Mouse (Mus musculus) urinary bladder, postnatal 14 days (tissue): ENCODE measurements at regions not wholly inside any gene's neighbourhood (a gene's known extent, or its start where the extent isn't known, plus 50 kb on each side); places are given as distances from the start of the nearest gene placed in this dataset.
"Not testable (repeated sequence)": the region's sequence is repeated elsewhere in the genome, so short reads cannot be mapped to it uniquely, and the experiment has no call there.

Experiments
- DNase-seq: peaks from one replicate; pipeline ENCODE4 v3.0.0; 2021; ENCODE audit warnings: low spot score

DNA sequence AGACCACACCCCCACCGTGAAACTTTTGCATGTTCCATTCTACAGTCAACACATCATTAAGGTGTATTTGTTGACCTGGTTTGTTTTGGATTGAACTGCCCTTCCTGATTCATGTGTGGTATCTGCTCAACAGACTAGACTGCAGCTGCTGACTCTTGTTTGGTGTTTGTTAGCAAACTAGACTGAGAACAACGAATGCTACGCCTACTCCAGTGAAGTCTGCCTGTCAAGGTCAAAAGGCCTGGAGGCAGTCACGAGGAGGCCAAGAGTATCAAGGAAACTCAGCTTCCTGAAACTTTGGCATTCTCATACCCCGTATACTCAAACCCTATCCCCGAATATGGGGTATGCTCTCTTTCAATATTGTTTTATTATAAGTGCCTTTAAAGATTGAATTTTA, 194.2 kb upstream of the Spin1 start:
- not testable (repeated sequence) for DNase-seq

DNA sequence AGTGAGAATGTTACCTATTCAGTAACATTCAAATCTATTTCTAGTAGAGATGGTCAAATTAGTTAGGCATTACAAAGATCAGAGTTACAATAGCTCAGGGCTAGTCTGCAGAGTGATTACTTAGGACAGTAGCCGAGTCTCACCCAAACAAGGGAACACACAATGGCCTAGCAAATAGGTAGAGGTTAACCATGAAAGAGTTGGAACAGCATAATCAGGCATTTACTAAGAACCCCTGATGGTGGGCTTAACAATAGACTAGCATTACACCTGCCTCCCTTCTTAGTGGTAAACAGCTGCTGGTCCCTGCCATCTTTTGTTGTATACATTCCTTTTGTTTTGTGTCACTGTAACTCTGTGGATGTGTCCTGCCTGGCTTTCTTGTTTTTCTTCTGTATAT, 193.8 kb upstream of the Spin1 start:
- DNase-seq: no peak

DNA sequence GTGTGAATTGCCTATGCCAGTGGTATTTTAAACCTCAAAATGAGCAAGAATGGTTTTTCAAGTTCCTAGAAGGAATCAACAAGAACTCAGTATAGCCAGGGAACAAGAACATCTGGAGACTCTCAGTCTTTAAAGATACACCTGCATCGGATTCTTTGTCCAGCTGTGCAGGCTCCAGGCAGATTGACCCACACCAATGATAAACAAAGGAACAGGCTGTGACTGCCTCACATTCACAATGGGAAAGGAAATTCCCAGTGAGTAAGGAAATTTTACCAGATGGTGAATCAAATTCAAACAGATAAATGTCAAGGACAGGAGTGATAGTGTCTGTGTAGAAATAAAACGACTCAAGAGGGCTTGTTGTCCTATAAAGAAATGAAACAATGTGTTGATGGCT, 187.9 kb upstream of the Spin1 start:
- DNase-seq: not testable (repeated sequence)

DNA sequence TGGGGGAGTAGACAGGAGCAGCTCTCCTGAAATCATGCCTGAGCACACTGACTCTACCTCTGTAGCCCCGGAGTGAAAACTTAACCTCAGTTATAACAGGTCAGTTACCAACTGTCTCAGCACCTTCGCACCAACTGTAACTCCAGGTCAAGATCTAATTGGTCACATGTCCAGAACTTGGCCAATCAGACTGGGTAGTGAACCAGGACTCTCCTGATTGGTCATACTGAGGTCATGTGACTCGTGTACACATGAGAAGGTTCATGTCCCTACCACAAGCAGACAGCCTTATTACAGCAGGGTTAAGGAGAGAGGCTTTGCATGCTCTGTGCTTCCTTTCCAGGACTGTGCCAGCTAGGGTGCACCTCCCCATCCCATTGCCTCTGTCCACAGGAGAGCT, 166.7 kb upstream of the Spin1 start:
- DNase-seq: not testable (repeated sequence)

GRCm38 (mm10) chr13:50942561-50942960, 158.1 kb upstream of the Spin1 start:
- no peak for DNase-seq

- DNase-seq: peak; percentile 85
Observed at GRCm38 (mm10) chr13:50949545-50950226, 151.0 kb upstream of the Spin1 start.

GRCm38 (mm10) chr13:50954671-50955070, 146.0 kb upstream of the Spin1 start:
- DNase-seq: no peak

DNA sequence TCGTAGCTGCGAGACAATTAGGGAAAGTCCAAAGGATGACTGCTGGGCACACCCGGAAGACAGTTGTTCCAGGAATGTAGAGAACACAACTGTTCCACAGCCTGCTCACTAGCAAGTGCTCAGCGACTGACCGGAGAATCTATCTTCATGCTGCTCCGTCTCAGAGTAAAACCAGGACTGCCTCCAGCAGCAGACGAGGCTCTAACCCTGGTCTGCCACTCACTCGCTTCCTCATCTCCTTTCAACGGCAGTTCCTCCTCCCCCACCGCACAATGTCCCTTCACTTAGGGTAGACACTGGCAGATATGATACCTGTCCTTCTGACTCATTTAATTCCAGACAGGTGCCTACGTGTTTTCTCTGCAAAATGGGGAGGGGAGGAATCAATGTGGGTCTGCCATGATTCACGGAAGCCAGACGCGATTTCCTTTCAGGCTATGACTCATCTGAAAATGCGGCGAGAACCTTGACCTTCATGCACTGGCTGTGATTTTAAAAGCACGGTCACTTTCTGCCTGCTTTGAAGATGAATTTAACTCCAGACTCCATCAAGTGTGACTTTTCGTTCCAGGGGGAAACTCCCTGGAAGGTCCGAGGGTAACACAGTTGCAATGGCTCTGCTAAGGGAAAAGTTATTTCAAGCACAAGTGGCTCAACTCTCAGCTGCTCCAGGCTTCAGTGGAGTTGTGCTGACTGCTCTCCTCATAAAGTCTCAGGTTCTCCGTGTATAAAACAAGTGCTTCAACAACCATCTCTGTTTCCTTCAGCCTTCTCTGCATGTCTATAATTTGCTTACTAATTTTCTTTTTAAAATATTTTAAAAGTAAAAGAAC, 142.4 kb upstream of the Spin1 start:
- peak; percentile 26 for DNase-seq

- no peak for DNase-seq
Observed at GRCm38 (mm10) chr13:50960909-50961308, 139.8 kb upstream of the Spin1 start.

GRCm38 (mm10) chr13:50964070-50964469, 136.6 kb upstream of the Spin1 start:
- no peak for DNase-seq

DNA sequence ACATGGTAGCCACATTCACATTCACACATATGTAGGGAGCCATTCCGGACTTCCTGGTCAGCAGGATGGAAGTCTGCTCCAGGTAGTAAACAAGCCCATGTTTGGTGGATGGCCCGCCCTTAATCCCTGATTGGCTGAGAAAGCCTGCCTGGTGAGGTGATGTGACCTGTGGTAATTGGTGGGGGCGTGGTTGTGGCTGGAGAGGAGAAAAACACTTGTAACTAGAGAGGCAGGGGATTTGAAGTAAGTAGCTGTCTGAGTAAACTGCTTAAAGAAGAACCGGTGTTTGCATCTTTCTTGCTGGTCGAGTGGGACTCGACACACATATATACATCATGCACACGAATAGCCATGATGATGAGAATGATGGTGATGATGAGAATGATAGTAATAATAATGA, 135.6 kb upstream of the Spin1 start:
- DNase-seq: not testable (repeated sequence)

- no peak for DNase-seq
Observed at GRCm38 (mm10) chr13:50965678-50966077, 135.0 kb upstream of the Spin1 start.

- no peak for DNase-seq
Observed at GRCm38 (mm10) chr13:50966826-50967225, 133.9 kb upstream of the Spin1 start.

DNA sequence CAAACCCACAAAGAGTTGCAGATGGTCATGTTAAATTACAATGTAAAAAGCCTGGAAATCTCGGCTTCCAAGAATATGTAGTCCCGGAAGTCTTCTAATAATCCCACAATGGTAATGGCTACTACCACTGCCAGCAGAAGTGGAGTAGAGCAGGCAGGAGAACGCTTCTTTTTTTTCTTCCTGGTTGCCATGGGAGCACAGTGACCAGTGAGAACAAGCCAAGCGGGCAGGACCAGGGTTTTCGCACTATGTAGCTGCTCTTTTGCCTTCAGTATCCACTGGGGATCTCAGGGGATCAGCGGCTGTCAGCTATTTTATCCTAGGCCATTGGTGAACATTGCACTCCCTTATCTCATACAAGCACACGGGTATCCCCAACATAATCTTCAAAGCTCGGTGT, 127.3 kb upstream of the Spin1 start:
- DNase-seq: no peak

GRCm38 (mm10) chr13:50975306-50975920, 125.3 kb upstream of the Spin1 start:
- no peak for DNase-seq

DNA sequence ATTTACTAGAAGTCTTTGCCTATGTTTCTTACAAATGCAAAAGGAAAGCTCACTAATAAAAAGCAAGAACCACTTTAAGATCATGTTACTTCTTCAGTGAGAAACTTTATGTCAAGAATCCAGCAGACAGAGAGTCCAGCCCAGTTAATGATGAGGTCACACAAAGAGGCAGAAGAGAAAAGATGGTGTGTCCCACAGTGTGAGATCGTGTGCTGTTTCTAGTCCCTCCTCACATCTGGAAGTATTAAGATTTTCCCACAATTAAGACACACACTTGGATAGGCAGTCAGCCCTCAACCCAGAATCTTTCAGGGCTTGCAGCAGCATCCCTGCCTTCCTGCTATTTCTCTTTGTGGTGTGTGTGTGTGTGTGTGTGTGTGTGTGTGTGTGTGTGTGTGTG, 118.7 kb upstream of the Spin1 start:
- no peak for DNase-seq

- no peak for DNase-seq
Observed at GRCm38 (mm10) chr13:50982990-50983389, 117.7 kb upstream of the Spin1 start.

- no peak for DNase-seq
Observed at GRCm38 (mm10) chr13:50991726-50992432, 108.8 kb upstream of the Spin1 start.

DNA sequence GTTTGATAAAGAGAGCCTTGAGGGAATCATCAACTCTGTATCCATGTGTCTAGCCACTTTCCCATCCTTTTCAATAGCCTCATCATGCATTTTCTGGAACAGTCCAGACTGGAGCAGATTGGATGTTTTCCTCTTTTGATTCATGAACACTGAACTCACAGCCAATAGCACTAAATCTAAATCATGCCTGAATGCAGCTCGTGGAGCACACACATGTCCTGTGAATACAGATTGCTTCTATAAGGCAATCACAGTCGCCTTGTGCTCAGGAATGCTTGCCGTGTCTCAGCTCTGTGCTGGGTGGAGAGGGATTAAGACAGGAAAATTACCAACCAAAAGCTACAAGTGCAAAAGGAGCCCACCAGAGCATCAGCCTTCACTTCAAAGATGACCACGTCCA, 100.9 kb upstream of the Spin1 start:
- no peak for DNase-seq

- no peak for DNase-seq
Observed at GRCm38 (mm10) chr13:51004827-51005226, 95.9 kb upstream of the Spin1 start.

- DNase-seq: no peak
Observed at GRCm38 (mm10) chr13:51010736-51011135, 89.9 kb upstream of the Spin1 start.

DNA sequence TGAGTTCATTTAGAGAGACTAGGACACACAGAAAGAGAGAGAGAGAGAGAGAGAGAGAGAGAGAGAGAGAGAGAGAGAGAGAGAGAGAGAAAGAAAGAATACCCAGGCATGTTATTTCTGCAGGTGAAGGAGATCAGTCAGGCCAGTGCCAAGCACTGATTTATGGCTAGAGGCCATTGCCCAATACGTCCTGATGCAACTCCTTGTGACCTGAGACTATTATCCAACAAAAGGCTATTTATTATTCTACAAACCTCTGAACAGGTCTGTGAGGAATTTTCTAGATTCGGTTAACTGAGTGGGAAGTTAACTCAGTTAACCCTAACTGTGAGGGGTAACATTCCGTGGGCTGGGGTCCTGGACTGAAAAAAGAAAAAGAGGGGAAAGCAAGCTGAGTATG, 84.5 kb upstream of the Spin1 start:
- DNase-seq: no peak
